Mouse (Mus musculus): Measurements from ENCODE around the gene Hgd. TPM values are rescaled to one million over a fixed set of nuclear protein-coding genes. Genes with fewer than 3 reads are reported as not detected.

Gene Hgd
- polyA plus RNA-seq, 1 experiment from 2014 or later = 0.34 TPM

DNA sequence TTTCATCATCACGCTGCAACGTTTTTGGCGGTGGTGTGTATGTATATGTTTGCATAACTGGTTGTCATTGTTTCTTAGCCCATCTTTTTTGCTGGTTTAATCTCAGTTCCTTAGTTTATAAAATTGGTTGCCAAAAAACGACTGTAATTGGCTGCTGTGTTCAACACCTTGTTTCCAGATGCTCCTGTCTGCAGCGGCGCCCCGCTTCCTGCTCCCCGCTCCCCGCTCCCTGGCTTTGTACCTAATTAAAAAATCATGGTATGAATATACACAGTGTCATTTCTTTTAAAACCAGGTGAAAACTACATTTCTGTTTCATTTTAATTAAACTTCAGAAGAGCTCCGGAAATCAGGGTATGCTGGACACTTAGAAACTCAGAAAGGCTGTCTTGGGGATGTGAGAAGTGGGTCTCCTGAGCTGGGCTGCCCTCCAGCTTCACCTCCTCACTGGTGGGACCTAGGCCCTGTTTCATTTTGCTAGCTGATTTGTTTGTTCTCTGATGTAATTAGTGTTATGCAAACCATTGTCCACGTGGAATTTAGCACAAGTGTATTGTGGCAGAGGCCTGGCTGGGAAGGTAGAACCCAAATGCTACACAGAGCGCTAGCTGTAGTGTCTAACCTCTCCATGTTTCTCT lies 7.7 kb upstream of the Hgd start:
- WGBS = 89% methylated on average over 12 of the region's 12 CpGs
- no peaks in the 10 kb centered on the region for H3K4me1 ChIP-seq (ENCODE audit: control insufficient read depth, insufficient read depth, low read length)
- no peaks in the 10 kb centered on the region for H3K36me3 ChIP-seq (ENCODE audit: control insufficient read depth, insufficient read depth, low read length)
- no peak overlapping the region for H3K9ac ChIP-seq (ENCODE audit: low read depth, low read length)
- H3K27ac ChIP-seq (ENCODE audit: low read length) = no peak overlapping the region
- no peak for ATAC-seq
- no peaks in the 10 kb centered on the region; the same call in 1 of the 2 replicates for H3K9me3 ChIP-seq (replicated peaks; ENCODE audit: control insufficient read depth, low read length, poor library complexity, severe bottlenecking)
- no peak overlapping the region for H3K4me2 ChIP-seq (ENCODE audit: low read length)
- no peak overlapping the region for H3K4me3 ChIP-seq (ENCODE audit: low read depth, low read length)
- no peaks in the 10 kb centered on the region for H3K27me3 ChIP-seq (ENCODE audit: control insufficient read depth, insufficient read depth, low read depth, low read length)

DNA sequence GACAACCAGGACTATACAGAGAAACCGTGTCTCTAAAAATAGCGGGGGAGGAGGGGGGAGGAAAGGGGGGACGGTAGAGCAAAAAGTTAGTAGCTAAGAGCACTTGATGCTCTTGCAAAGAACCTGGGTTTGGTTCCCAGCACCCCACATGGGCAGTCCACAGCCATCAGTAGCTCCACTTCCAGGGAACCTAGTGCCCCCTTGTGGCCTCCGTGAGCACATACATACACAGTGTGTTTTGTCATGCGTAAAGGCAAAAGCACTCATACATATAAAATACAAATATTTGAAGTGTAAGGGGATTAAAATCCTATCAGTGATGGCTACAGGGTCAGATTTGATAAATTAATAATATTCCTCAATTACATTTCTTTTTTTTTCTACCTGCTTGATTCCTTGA lies 6.9 kb upstream of the Hgd start:
- 95% methylated on average over 5 of the region's 5 CpGs for WGBS
- ATAC-seq = no peak
- H3K27ac ChIP-seq (ENCODE audit: low read length) = no peak overlapping the region
- no peaks in the 10 kb centered on the region for H3K27me3 ChIP-seq (ENCODE audit: control insufficient read depth, insufficient read depth, low read depth, low read length)
- H3K4me2 ChIP-seq (ENCODE audit: low read length) = no peak overlapping the region
- no peaks in the 10 kb centered on the region; the same call in 1 of the 2 replicates for H3K9me3 ChIP-seq (replicated peaks; ENCODE audit: control insufficient read depth, low read length, poor library complexity, severe bottlenecking)
- no peaks in the 10 kb centered on the region for H3K36me3 ChIP-seq (ENCODE audit: control insufficient read depth, insufficient read depth, low read length)
- H3K9ac ChIP-seq (ENCODE audit: low read depth, low read length) = no peak overlapping the region
- H3K4me1 ChIP-seq (ENCODE audit: control insufficient read depth, insufficient read depth, low read length) = no peaks in the 10 kb centered on the region
- no peak overlapping the region for H3K4me3 ChIP-seq (ENCODE audit: low read depth, low read length)

DNA sequence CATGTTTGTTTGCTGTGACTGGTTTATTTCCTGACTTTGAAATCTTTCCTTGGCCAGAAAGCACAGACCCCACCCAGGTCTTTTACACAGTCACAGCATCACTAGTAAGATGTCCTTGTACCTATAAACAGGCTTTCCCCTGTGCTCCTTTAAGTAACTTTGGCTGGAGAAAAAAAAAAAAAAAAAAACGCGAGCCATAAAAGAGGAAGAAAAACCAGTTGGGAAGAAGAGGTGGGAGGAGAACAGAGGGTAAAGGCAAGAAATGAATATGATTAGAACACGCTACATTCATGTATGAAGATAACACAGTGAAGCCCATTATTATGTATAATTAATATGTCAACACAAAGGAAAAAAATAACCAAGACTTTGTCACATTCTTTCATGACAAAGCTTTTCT lies 4.6 kb upstream of the Hgd start:
- Histone ChIP-seq H3K9me3 (replicated peaks; ENCODE audit: control insufficient read depth, low read length, poor library complexity, severe bottlenecking) (no peaks in the 10 kb centered on the region; the same call in 1 of the 2 replicates), H3K4me3 (ENCODE audit: low read depth, low read length) (no peak overlapping the region), H3K36me3 (ENCODE audit: control insufficient read depth, insufficient read depth, low read length) (no peaks in the 10 kb centered on the region), H3K27me3 (ENCODE audit: control insufficient read depth, insufficient read depth, low read depth, low read length) (no peaks in the 10 kb centered on the region), H3K4me2 (ENCODE audit: low read length) (no peak overlapping the region), H3K9ac (ENCODE audit: low read depth, low read length) (no peak overlapping the region), H3K27ac (ENCODE audit: low read length) (no peak overlapping the region), H3K4me1 (ENCODE audit: control insufficient read depth, insufficient read depth, low read length) (no peaks in the 10 kb centered on the region)
- WGBS = 78% methylated on average over 3 of the region's 3 CpGs
- no peak for ATAC-seq

DNA sequence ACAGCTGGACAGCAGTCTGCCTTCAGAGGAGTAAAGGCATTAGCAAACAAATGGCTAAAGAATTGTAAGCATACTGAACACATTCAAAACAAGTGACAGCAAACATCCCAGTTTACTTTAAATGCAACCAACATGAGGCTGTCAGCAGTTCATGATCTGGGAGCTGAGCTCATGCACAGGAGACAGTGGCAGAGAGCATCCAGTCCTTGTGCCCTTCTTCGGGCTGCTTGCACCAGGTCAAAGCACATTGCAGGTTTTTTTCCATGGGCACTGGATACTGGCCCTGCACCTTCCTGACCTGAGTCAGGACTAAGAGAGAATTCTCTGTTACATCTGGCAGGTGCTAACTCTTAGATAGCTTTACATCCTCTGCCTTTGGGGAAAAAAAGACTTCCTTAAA lies 362 bp upstream of the Hgd start:
- Histone ChIP-seq H3K4me1 (ENCODE audit: control insufficient read depth, insufficient read depth, low read length) (peaks cover 16% of the 10 kb centered on the region), H3K9me3 (replicated peaks; ENCODE audit: control insufficient read depth, low read length, poor library complexity, severe bottlenecking) (no peaks in the 10 kb centered on the region), H3K36me3 (ENCODE audit: control insufficient read depth, insufficient read depth, low read length) (no peaks in the 10 kb centered on the region), H3K27me3 (ENCODE audit: control insufficient read depth, insufficient read depth, low read depth, low read length) (no peaks in the 10 kb centered on the region), H3K4me2 (ENCODE audit: low read length) (no peak overlapping the region), H3K27ac (ENCODE audit: low read length) (no peak overlapping the region), H3K4me3 (ENCODE audit: low read depth, low read length) (no peak overlapping the region), H3K9ac (ENCODE audit: low read depth, low read length) (no peak overlapping the region)
- ATAC-seq = no peak
- 95% methylated on average over 1 of the region's 1 CpGs for WGBS

DNA sequence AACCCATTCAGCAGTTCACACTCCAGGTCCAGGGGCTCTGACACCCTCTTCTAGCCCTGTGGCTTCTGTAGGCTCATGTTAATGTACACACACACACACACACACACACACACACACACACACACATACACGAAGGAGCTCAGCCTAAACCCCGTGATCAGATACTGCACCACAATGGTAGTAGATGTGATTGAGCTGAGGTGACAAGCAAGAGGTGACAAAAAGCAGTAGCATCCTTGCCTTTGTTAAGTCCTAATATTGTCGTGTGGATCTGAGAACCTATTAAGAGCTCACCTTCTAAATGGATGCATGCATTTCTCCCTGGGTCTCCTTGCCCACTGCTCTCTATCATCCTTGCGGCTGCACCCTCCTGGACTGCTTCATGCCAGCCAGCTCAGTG lies 698 bp downstream of the Hgd start:
- H3K27me3 ChIP-seq (ENCODE audit: control insufficient read depth, insufficient read depth, low read depth, low read length) = no peaks in the 10 kb centered on the region
- 75% methylated on average over 4 of the region's 4 CpGs for WGBS
- H3K27ac ChIP-seq (ENCODE audit: low read length) = no peak overlapping the region
- no peak overlapping the region for H3K4me3 ChIP-seq (ENCODE audit: low read depth, low read length)
- H3K36me3 ChIP-seq (ENCODE audit: control insufficient read depth, insufficient read depth, low read length) = no peaks in the 10 kb centered on the region
- no peak for ATAC-seq
- H3K9me3 ChIP-seq (replicated peaks; ENCODE audit: control insufficient read depth, low read length, poor library complexity, severe bottlenecking) = no peaks in the 10 kb centered on the region
- H3K4me1 ChIP-seq (ENCODE audit: control insufficient read depth, insufficient read depth, low read length) = peaks cover 20% of the 10 kb centered on the region
- H3K4me2 ChIP-seq (ENCODE audit: low read length) = no peak overlapping the region
- no peak overlapping the region for H3K9ac ChIP-seq (ENCODE audit: low read depth, low read length)

DNA sequence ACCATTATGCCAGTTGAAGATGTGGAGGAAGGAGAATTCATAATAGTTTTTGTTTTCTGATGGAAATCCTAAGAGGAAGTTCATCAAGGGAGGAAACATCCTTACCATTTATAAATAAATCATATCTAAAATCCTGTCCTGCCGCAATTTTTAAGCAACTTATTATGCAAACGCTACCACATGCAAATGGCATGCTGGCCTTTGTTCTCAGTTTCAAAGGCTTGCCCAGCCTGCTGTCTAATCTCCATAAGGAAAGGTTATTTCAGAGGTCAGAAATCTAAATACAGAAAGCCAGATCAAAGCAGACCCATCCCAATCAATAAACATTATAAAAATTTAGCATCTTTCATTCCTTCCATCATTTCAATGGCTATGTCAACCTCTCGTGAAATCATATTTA lies 1.9 kb downstream of the Hgd start:
- Histone ChIP-seq H3K27me3 (ENCODE audit: control insufficient read depth, insufficient read depth, low read depth, low read length) (no peaks in the 10 kb centered on the region), H3K4me3 (ENCODE audit: low read depth, low read length) (no peak overlapping the region), H3K27ac (ENCODE audit: low read length) (no peak overlapping the region), H3K9ac (ENCODE audit: low read depth, low read length) (no peak overlapping the region), H3K9me3 (replicated peaks; ENCODE audit: control insufficient read depth, low read length, poor library complexity, severe bottlenecking) (no peaks in the 10 kb centered on the region), H3K36me3 (ENCODE audit: control insufficient read depth, insufficient read depth, low read length) (no peaks in the 10 kb centered on the region), H3K4me1 (ENCODE audit: control insufficient read depth, insufficient read depth, low read length) (peaks cover 20% of the 10 kb centered on the region), H3K4me2 (ENCODE audit: low read length) (no peak overlapping the region)
- WGBS = 24% methylated on average over 3 of the region's 3 CpGs
- ATAC-seq = no peak

DNA sequence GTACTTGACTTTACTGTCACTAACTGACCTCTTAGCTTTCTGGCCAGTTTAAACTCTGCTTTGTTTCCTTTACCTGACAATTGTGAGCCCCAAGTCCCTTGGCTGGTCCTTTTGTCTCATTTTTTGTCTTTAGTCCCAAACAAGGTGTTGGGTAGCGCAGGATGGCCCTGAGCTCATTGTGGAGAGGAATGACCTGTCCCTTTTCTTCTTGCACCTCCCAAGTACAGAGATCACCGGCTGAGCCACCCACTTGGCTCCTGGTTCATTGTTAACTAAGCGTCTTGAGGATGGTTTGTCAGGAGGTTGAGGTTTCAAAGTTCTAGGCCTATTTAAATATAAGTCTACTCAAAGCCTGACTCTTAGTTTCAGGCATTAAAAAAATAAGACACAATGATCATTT lies 3.4 kb downstream of the Hgd start:
- Histone ChIP-seq H3K4me2 (ENCODE audit: low read length) (no peak overlapping the region), H3K36me3 (ENCODE audit: control insufficient read depth, insufficient read depth, low read length) (no peaks in the 10 kb centered on the region), H3K9ac (ENCODE audit: low read depth, low read length) (no peak overlapping the region), H3K27ac (ENCODE audit: low read length) (no peak overlapping the region), H3K9me3 (replicated peaks; ENCODE audit: control insufficient read depth, low read length, poor library complexity, severe bottlenecking) (no peaks in the 10 kb centered on the region), H3K4me3 (ENCODE audit: low read depth, low read length) (no peak overlapping the region), H3K4me1 (ENCODE audit: control insufficient read depth, insufficient read depth, low read length) (peaks cover 20% of the 10 kb centered on the region), H3K27me3 (ENCODE audit: control insufficient read depth, insufficient read depth, low read depth, low read length) (no peaks in the 10 kb centered on the region)
- WGBS = 67% methylated on average over 3 of the region's 3 CpGs
- no peak for ATAC-seq

DNA sequence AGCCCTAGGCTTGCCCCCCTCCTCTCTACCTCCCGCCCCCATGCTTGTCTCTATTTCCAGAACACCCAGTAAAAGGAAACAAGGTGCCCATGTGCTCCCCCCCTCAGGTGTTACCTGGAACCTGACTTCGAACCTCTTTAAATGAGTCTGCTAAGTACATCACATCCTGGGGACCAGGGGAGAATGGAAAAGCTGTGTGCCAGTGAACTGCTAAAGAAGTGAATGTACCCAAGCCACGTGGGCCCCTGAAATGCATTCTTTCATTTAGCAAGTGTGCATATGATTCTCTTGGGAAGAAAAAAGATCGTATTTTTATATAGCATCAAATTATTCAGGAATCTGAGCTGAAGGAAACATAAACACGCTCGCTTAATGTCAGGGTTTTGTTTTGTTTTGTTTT lies 3.8 kb downstream of the Hgd start:
- Histone ChIP-seq H3K27me3 (ENCODE audit: control insufficient read depth, insufficient read depth, low read depth, low read length) (no peaks in the 10 kb centered on the region), H3K4me3 (ENCODE audit: low read depth, low read length) (no peak overlapping the region; the same call in 1 of the 2 replicates), H3K9me3 (replicated peaks; ENCODE audit: control insufficient read depth, low read length, poor library complexity, severe bottlenecking) (no peaks in the 10 kb centered on the region), H3K36me3 (ENCODE audit: control insufficient read depth, insufficient read depth, low read length) (no peaks in the 10 kb centered on the region), H3K4me1 (ENCODE audit: control insufficient read depth, insufficient read depth, low read length) (peaks cover 20% of the 10 kb centered on the region), H3K27ac (ENCODE audit: low read length) (peak overlapping the region; percentile 84), H3K4me2 (ENCODE audit: low read length) (peak overlapping the region; percentile 53), H3K9ac (ENCODE audit: low read depth, low read length) (no peak overlapping the region; the same call in 1 of the 2 replicates)
- no peak for ATAC-seq
- WGBS = 27% methylated on average over 6 of the region's 6 CpGs

DNA sequence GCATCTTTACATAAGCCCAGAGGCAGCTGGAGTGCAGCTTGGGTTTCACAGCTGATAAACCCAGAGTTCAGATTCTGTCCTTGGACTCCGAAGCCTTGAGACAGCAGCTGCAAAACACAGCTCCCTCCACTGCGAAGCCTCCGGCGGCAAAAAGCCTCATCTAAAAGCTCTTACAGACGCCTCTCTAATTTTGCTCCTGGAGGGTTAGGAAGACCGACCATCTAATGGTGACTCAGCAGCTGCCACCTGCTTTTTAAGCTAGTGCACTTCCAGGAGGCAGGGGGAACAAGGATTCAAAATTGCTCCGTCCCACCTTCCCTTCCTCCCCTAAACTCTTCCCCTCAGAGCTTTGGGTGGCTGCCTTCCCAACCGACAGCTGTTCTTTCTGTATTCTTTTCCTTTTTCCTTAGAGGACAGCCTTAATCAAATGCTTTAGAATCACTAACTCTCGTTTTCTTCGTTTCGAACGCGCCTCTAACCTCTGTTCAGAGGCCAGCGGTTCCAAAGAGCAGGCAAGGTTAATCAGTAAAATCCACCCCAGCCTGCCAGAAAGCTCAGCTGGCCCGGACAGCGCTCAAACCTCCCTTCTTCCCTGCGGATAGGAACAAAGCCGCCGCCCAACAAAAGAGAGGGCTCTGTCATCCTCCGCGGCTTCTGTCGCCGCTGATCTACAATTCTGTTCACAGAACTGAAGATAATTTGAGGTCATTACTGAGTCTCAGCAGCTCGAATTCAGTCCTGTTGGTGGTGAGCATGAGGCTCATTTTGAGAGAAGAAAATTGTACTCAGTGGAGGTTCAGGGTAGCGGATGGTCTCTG lies 4.5 kb downstream of the Hgd start:
- peaks cover 20% of the 10 kb centered on the region for H3K4me1 ChIP-seq (ENCODE audit: control insufficient read depth, insufficient read depth, low read length)
- H3K4me3 ChIP-seq (ENCODE audit: low read depth, low read length) = peak overlapping the region; percentile 22
- no peaks in the 10 kb centered on the region for H3K9me3 ChIP-seq (replicated peaks; ENCODE audit: control insufficient read depth, low read length, poor library complexity, severe bottlenecking)
- H3K36me3 ChIP-seq (ENCODE audit: control insufficient read depth, insufficient read depth, low read length) = no peaks in the 10 kb centered on the region
- H3K27ac ChIP-seq (ENCODE audit: low read length) = peak overlapping the region; percentile 84
- H3K9ac ChIP-seq (ENCODE audit: low read depth, low read length) = peak overlapping the region; percentile 57
- under 1% methylated on average over 25 of the region's 25 CpGs for WGBS
- H3K4me2 ChIP-seq (ENCODE audit: low read length) = peak overlapping the region; percentile 53
- peak; percentile 77 for ATAC-seq
- H3K27me3 ChIP-seq (ENCODE audit: control insufficient read depth, insufficient read depth, low read depth, low read length) = no peaks in the 10 kb centered on the region

Measured in midbrain, embryonic 16.5 days (tissue).